Comparison of ENCODE assay signal across 13 mouse cellular contexts in the genomic region with DNA sequence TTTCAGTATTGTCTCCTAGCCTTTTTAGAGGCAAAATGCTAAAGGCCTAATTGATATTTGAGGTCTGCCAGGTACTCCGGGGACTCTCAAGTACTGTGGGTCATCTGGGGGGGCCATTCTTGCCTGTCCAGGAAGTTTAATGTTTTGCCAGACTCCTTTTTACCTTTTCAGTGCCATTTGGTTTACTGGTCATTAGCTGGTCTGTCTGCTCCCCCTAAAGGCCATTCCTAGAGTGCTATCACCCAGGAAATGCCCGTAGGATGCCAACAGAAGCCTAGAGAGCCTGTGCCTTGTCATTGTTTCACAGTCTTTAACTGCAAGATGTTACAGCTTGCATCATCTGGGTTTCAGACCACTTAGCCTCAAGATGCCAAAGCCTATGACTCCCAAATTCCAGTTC. TPM values are rescaled to one million over a fixed set of nuclear protein-coding genes. Genes with fewer than 3 reads are reported as not detected.
DNase-seq lines count a peak whose midpoint lies in the region; ATAC-seq and TF ChIP-seq lines count a peak whose summit lies in the region.
"Had no signal": no experiment of that assay in that cellular context is flagged by ENCODE, and none has a peak within 500 bp of the region (broad histone marks: within the 10 kb centered on the region; RNA-seq: fewer than 3 reads in every experiment).

No protein-coding gene starts in this region.

- no peak overlapping the region for H3K4me2 ChIP-seq in forebrain, embryonic 14.5 days (ENCODE audit: low read length)
- no peak overlapping the region for H3K4me2 ChIP-seq in forebrain, embryonic 12.5 days
- H3K4me2 ChIP-seq: hindbrain, embryonic 15.5 days; liver, embryonic 11.5 days; neural tube, embryonic 12.5 days had no signal

- H3K4me3 ChIP-seq in forebrain, embryonic 14.5 days (ENCODE audit: low read depth, low read length) = no peak overlapping the region
- no peak overlapping the region for H3K4me3 ChIP-seq in forebrain, embryonic 12.5 days (replicated peaks)
- H3K4me3 ChIP-seq: hindbrain, embryonic 15.5 days; megakaryocyte, embryonic 14.5 days; neural tube, embryonic 12.5 days had no signal

- CTCF ChIA-PET in Patski (lab: Charles Lee) = interaction anchor here (1.0 to 3.0 kb wide), 6 partner anchors 9 to 193 kb away, joined by 3 to 10 read pairs (median 4); no protein-coding TSS in a partner anchor

- no peaks in the 10 kb centered on the region for H3K4me1 ChIP-seq in forebrain, embryonic 14.5 days (ENCODE audit: control insufficient read depth, insufficient read depth, low read length)
- H3K4me1 ChIP-seq in forebrain, embryonic 12.5 days = no peaks in the 10 kb centered on the region
- H3K4me1 ChIP-seq: hindbrain, embryonic 15.5 days; megakaryocyte, embryonic 14.5 days; neural tube, embryonic 12.5 days had no signal

- ATAC-seq in forebrain, embryonic 14.5 days = no peak
- ATAC-seq in forebrain, embryonic 12.5 days (ENCODE audit: low FRiP score) = no peak
- ATAC-seq in Patski = no peak
- ATAC-seq: CD4-positive, CD25-positive, alpha-beta regulatory T cell, adult 4 months had no signal

- intact Hi-C loops in left cerebral cortex, postnatal 4 days (cut with DNase I) = no loop called here
- intact Hi-C loops in left cerebral cortex, postnatal 14 days (cut with DNase I) = loop anchor here (10.0 kb wide), 1 partner anchor 97 kb away; no protein-coding TSS in a partner anchor

- TF ChIP-seq CTCF in Patski (IDR thresholded peaks at IDR 0.05) = peak; percentile 72

- no peak overlapping the region for H3K27ac ChIP-seq in forebrain, embryonic 14.5 days (ENCODE audit: low read depth, low read length)
- no peak overlapping the region for H3K27ac ChIP-seq in forebrain, embryonic 12.5 days
- H3K27ac ChIP-seq: hindbrain, embryonic 15.5 days; neural tube, embryonic 12.5 days had no signal

- POLR2A ChIA-PET in Patski (lab: Charles Lee) = no interaction called here

- in situ Hi-C loops in Patski (cut with MboI; ENCODE audit: low pct_unique_long_range_greater_than_20kb) = loop anchor here (5.0 to 10.0 kb wide), 2 partner anchors 95 to 193 kb away; no protein-coding TSS in a partner anchor

- WGBS in forebrain, embryonic 14.5 days = 64% methylated on average over 2 of the region's 2 CpGs
- 76% methylated on average over 2 of the region's 2 CpGs for WGBS in forebrain, embryonic 12.5 days

- H3K27me3 ChIP-seq in forebrain, embryonic 14.5 days (replicated peaks; ENCODE audit: control insufficient read depth, insufficient read depth, low read length) = no peaks in the 10 kb centered on the region
- no peaks in the 10 kb centered on the region for H3K27me3 ChIP-seq in forebrain, embryonic 12.5 days
- H3K27me3 ChIP-seq in Patski = no peaks in the 10 kb centered on the region
- H3K27me3 ChIP-seq: hindbrain, embryonic 15.5 days; neural tube, embryonic 12.5 days had no signal

- peak; percentile 14 for DNase-seq in forebrain, embryonic 14.5 days (ENCODE audit: low spot score)
- DNase-seq in left cerebral cortex, postnatal 4 days = peak; percentile 11
- no peak for DNase-seq in left cerebral cortex, postnatal 14 days (ENCODE audit: low spot score in 2 of 2)
- DNase-seq in Patski (ENCODE audit: low read depth, low spot score) = no peak
- peak; percentile 16 to 43 for DNase-seq in kidney, postnatal 4 days
- no peak for DNase-seq in yolk sac, embryonic 10.5 days (ENCODE audit: low spot score)
- DNase-seq in spleen, postnatal 36 days (ENCODE audit: low spot score in 2 of 2) = no peak

- no peaks in the 10 kb centered on the region for H3K9me3 ChIP-seq in forebrain, embryonic 14.5 days (replicated peaks; ENCODE audit: control insufficient read depth, low read length)
- no peaks in the 10 kb centered on the region for H3K9me3 ChIP-seq in forebrain, embryonic 12.5 days
- H3K9me3 ChIP-seq: hindbrain, embryonic 15.5 days; megakaryocyte, embryonic 14.5 days; neural tube, embryonic 12.5 days had no signal

- no peak overlapping the region for H3K9ac ChIP-seq in forebrain, embryonic 14.5 days (ENCODE audit: low read length)
- no peak overlapping the region for H3K9ac ChIP-seq in forebrain, embryonic 12.5 days
- H3K9ac ChIP-seq: hindbrain, embryonic 15.5 days; neural tube, embryonic 12.5 days had no signal

- no peaks in the 10 kb centered on the region for H3K36me3 ChIP-seq in forebrain, embryonic 14.5 days (ENCODE audit: control insufficient read depth, insufficient read depth, low read length)
- H3K36me3 ChIP-seq in forebrain, embryonic 12.5 days (replicated peaks) = no peaks in the 10 kb centered on the region
- H3K36me3 ChIP-seq: hindbrain, embryonic 15.5 days; neural tube, embryonic 12.5 days had no signal

RNA-seq across cellular contexts. Expression of a gene that starts 35.7 kb away (rescaled TPM):
- 0.37 and 0.41 TPM in 2 replicates for polyA plus RNA-seq in forebrain, embryonic 14.5 days (2014; fragmentation: Nextera tagmentation; extraction: Ambion mirVana)
- 0.72 and 1.00 TPM in 2 replicates for polyA plus RNA-seq in forebrain, embryonic 12.5 days (2016; fragmentation: Nextera tagmentation; extraction: Ambion mirVana)
- 1 to 10 TPM; 2.2 to 2.7 TPM for total RNA-seq in left cerebral cortex, postnatal 4 days (2021)
- total RNA-seq in left cerebral cortex, postnatal 14 days (2021) = 1 to 10 TPM; 4.1 to 4.9 TPM
- 0.63 TPM for polyA plus RNA-seq in Patski (2021)
- polyA plus RNA-seq: CD4-positive, CD25-positive, alpha-beta regulatory T cell, adult 4 months had no signal

Comparison
In these comparisons a context has a peak if more than half of its experiments do, and no peak if none do; other contexts are left out.
1. DNase-seq: peak in forebrain, embryonic 14.5 days (single experiment), left cerebral cortex, postnatal 4 days (single experiment) and kidney, postnatal 4 days (2 of 2); none in left cerebral cortex, postnatal 14 days (0 of 2), Patski (single experiment), yolk sac, embryonic 10.5 days (single experiment) and spleen, postnatal 36 days (0 of 2).